Mouse (Mus musculus): ENCODE measurements around the gene Myl7.
"Not testable (repeated sequence)": the region's sequence is repeated elsewhere in the genome, so short reads cannot be mapped to it uniquely, and the experiment has no call there.

Gene Myl7

DNA sequence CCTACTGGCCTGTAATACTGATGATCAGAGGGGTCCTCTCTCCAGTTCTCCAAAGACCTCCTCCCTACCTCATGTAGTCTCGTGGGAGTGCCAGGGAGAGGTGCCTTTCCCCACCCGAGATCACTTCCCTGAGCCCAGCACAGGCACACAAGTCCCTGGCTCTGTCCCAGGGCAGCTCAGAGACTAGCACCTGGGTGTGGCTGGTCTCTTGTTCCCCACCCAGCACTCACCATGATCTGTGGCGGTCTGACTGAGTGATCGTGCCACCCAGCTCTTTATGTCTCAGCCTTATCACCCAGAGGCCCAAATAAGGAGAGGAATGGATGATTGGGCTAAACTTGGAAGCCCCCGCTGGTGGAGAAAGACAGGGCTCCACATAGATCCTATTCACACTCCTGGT is at the start of gene Myl7:
Myl7 (minus strand) TSS at position 252 of the 400 bp plus-strand sequence.
- in situ Hi-C loops (cut with MboI; ENCODE audit: unreplicated experiment in 2 of 2): no loop called here

- in situ Hi-C loops (cut with MboI; ENCODE audit: unreplicated experiment in 2 of 2): no loop called here
Observed at GRCm38 (mm10) chr11:5947796-5948195, 49.2 kb upstream of the Myl7 start.

DNA sequence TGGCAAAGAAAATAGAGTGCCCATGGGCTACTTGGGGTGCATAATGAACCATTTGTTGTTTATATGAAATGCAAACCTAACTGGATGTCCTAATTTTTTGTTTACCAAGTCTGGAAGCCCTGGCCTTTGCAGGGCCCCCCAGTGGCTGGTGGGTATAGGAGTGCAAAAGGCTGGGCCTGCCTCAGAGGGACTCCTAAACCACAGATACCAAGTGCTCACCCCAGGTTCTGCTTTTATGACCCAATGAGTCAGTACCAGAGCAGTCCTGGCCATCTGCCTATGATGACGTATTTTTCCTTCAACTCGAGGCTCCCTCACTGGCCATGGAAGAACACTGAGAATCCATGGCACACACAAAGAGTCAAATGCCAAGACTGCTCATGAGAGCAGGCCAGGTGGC is 46.5 kb upstream of the Myl7 start:
- in situ Hi-C loops (cut with MboI; ENCODE audit: unreplicated experiment in 2 of 2): no loop called here

- in situ Hi-C loops (cut with MboI; ENCODE audit: unreplicated experiment in 2 of 2): no loop called here
Observed at GRCm38 (mm10) chr11:5942966-5943365, 44.4 kb upstream of the Myl7 start.

GRCm38 (mm10) chr11:5934531-5934930 is 35.9 kb upstream of the Myl7 start:
- in situ Hi-C loops (cut with MboI; ENCODE audit: unreplicated experiment in 2 of 2): not testable (repeated sequence)

- in situ Hi-C loops (cut with MboI; ENCODE audit: unreplicated experiment in 2 of 2): not testable (repeated sequence)
Observed at GRCm38 (mm10) chr11:5931947-5932346, 33.4 kb upstream of the Myl7 start.

- in situ Hi-C loops (cut with MboI; ENCODE audit: unreplicated experiment in 2 of 2): no loop called here
Observed at GRCm38 (mm10) chr11:5930578-5930977, 32.0 kb upstream of the Myl7 start.

DNA sequence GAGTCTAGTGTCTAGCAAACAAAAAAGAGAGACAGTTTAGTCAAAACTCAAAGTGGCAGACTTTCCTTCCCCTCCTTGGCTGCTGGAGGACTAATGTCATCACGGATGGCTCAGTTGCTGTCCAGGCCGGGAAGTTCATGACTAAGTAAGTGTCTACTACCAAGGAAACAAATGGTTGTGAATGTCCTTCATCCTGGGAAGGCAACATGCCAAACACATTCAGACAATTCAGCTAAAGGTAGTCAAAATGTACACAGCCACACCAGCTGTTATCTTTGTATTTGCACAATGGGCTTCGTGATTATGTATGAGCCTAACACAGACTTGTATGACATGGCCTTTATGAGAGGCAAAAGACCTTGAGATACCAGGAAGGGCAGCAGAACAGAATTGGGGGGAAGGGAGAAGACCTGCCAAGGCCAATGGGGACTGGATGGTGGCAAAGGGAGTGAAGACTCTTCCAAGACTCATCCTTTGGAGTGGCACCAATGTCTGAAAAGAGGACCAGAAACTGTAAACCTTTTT is 28.2 kb upstream of the Myl7 start:
- in situ Hi-C loops (cut with MboI; ENCODE audit: unreplicated experiment in 2 of 2): no loop called here

- in situ Hi-C loops (cut with MboI; ENCODE audit: unreplicated experiment in 2 of 2): loop anchor here in 1 of 2 experiments (25.0 kb wide), 1 partner anchor 987 kb away; the partner anchor contains the start of gene Nefh
Observed at GRCm38 (mm10) chr11:5924699-5925098, 26.1 kb upstream of the Myl7 start.

GRCm38 (mm10) chr11:5920323-5920960 is 21.9 kb upstream of the Myl7 start:
- in situ Hi-C loops (cut with MboI; ENCODE audit: unreplicated experiment in 2 of 2): loop anchor here in 1 of 2 experiments (25.0 kb wide), 1 partner anchor 983 kb away; the partner anchor contains the start of gene Nefh

DNA sequence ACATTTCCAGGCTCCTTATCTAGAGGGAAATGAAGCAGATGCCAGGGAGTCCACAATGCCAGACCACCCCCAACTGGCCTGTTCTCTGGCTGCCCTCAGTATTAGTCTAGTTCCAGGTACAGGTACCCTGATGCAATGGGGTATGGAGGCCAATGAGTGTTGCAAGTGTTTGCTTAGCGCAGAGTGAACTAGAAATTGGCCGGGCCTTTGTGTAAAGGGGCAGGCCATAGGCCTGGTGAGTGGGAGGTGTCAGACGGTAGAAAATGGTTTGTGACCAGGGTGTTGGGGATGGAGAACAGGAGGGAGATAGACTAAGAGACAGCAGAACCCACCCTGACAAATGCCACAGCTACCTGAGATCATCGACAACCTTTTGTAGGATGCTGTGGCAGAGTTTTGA is 21.0 kb upstream of the Myl7 start:
- in situ Hi-C loops (cut with MboI; ENCODE audit: unreplicated experiment in 2 of 2): loop anchor here in 1 of 2 experiments (10.0 to 25.0 kb wide), 3 partner anchors 265 to 982 kb away; partner anchors contain the start of gene Nefh

GRCm38 (mm10) chr11:5918111-5918510 is 19.5 kb upstream of the Myl7 start:
- in situ Hi-C loops (cut with MboI; ENCODE audit: unreplicated experiment in 2 of 2): loop anchor here in 1 of 2 experiments (10.0 to 25.0 kb wide), 3 partner anchors 263 to 981 kb away; partner anchors contain the start of gene Nefh

DNA sequence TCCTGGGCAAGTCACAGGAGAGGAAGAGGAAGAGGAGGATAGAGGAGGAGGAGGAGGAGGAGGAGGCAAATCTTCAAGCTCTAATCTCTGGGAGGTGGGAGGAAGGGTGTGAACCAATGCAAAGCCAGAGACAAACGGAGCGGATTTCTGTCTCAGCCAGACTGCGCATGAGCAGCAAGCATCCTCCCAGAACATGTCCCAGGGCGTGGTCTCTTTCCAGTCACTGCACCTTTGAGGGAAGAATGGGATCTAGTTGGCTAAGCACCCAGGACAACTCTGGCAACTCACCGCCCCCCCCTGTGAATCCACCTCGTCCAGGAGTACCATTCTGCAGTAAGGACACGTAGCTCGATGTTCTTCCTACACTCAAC is 17.6 kb upstream of the Myl7 start:
- in situ Hi-C loops (cut with MboI; ENCODE audit: unreplicated experiment in 2 of 2): loop anchor here in 1 of 2 experiments (10.0 to 25.0 kb wide), 3 partner anchors 261 to 979 kb away; partner anchors contain the start of gene Nefh

- in situ Hi-C loops (cut with MboI; ENCODE audit: unreplicated experiment in 2 of 2): loop anchor here in 1 of 2 experiments (10.0 to 25.0 kb wide), 3 partner anchors 261 to 978 kb away; partner anchors contain the start of gene Nefh
Observed at GRCm38 (mm10) chr11:5915429-5916177, 17.0 kb upstream of the Myl7 start.

DNA sequence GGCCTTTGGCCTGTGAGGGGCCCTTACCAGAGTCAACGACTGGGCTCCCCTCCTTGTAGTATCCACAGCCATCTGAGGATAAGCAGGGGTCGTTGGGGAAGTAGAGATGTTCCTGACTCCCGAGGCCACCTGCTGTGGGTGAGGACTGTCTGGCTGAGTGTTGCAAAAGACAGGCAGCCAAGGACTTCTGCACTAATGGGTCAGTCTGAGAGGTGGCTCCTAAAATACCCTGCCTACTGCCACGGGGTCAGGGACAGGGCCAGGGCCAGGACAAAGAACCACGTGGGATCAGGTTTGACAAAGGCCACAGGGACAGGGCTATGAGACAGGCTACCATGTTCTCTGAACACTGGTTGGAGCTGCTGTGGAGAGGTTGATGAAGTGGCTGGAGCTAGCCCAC is 16.4 kb upstream of the Myl7 start:
- in situ Hi-C loops (cut with MboI; ENCODE audit: unreplicated experiment in 2 of 2): loop anchor here in 1 of 2 experiments (10.0 to 25.0 kb wide), 3 partner anchors 260 to 978 kb away; partner anchors contain the start of gene Nefh

GRCm38 (mm10) chr11:5913936-5914335 is 15.4 kb upstream of the Myl7 start:
- in situ Hi-C loops (cut with MboI; ENCODE audit: unreplicated experiment in 2 of 2): loop anchor here in 1 of 2 experiments (10.0 to 25.0 kb wide), 3 partner anchors 259 to 977 kb away; partner anchors contain the start of gene Nefh

DNA sequence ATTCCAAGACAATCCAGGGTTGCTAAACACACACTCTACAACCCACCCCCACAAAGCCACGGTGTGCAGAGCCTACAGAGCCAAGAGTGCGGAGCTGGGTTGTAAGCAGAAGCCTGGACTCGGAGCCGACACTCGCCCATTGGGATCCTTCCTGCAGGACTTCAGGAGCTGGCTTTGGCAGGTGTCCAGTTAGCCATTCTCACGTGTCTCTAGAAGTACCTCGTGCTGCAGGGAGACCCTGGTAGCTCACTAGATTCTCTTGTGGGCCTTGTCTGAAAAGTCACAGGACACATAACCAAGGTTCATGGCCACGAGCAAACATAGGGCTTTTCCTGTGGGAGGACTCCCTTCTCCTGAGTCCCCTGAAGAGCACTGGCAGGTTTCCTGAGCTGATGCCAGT is 14.7 kb upstream of the Myl7 start:
- in situ Hi-C loops (cut with MboI; ENCODE audit: unreplicated experiment in 2 of 2): loop anchor here in 1 of 2 experiments (10.0 to 25.0 kb wide), 3 partner anchors 258 to 976 kb away; partner anchors contain the start of gene Nefh

- in situ Hi-C loops (cut with MboI; ENCODE audit: unreplicated experiment in 2 of 2): loop anchor here in 1 of 2 experiments (10.0 to 25.0 kb wide), 3 partner anchors 258 to 975 kb away; partner anchors contain the start of gene Nefh
Observed at GRCm38 (mm10) chr11:5912635-5913034, 14.1 kb upstream of the Myl7 start.

DNA sequence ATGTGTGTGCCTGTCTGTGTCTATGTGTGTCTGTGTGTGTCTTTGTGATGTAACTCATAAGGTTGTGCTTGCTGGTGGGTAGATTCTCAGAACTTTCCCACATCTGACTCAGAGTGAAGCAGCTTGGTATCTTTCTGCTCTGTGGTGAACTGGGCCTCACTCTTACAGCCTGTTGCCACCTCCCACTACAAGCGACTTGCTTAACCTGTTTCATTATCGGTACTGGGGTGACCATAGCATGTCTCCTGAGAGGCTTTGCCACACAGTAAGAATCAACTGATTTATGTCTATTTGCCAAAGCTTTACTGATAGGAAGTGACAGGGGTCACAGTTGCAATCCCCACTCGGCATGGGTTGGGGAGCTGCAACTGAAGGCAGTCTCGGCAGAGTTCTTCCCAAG is 10.1 kb upstream of the Myl7 start:
- in situ Hi-C loops (cut with MboI; ENCODE audit: unreplicated experiment in 2 of 2): loop anchor here in 1 of 2 experiments (25.0 kb wide), 1 partner anchor 971 kb away; the partner anchor contains the start of gene Nefh

- in situ Hi-C loops (cut with MboI; ENCODE audit: unreplicated experiment in 2 of 2): loop anchor here in 1 of 2 experiments (25.0 kb wide), 1 partner anchor 970 kb away; the partner anchor contains the start of gene Nefh
Observed at GRCm38 (mm10) chr11:5907096-5907495, 8.5 kb upstream of the Myl7 start.

Data from v-Abl transformed pro-B cells (cell line).